Mouse (Mus musculus) liver, postnatal 0 days (tissue): ENCODE results near the gene Iqck.

Source experiments
- CTCF ChIP-seq: sonication (generic); IDR thresholded peaks from 2 replicates; pipeline ENCODE4 v1.5.1; 2016; ENCODE audit warnings: antibody characterized with exemption, low read depth
- EP300 ChIP-seq: IDR thresholded peaks from 2 replicates; pipeline ENCODE4 v1.6.1; 2016; ENCODE audit warnings: antibody characterized with exemption, low read depth, mild to moderate bottlenecking

- TF ChIP-seq CTCF (no peak), EP300 (no peak)
These were observed 94.2 kb downstream of the Iqck start for GRCm38 (mm10) chr7:118949749-118950148.
